Mouse (Mus musculus): ENCODE measurements around the gene Rsph3a. TPM values are rescaled to one million over a fixed set of nuclear protein-coding genes. Genes with fewer than 3 reads are reported as not detected.

Rsph3a gene
- polyA plus RNA-seq (2012), result 114 and 125 TPM in 2 replicates

GRCm38 (mm10) chr17:7945117-7946052, at the start of gene Rsph3a:
TSS of gene Rsph3a (plus strand) at chr17:7945614.

GRCm38 (mm10) chr17:7925413-7926160, 19.8 kb upstream of the Rsph3a start, which contains the start of gene Tagap:
TSS of gene Tagap (plus strand) at chr17:7926000.

Other genes with a start within 250 kb of the Rsph3a start
- 0.01 and 0.30 TPM in 2 replicates for gene Fndc1, start 118.3 kb upstream of the Rsph3a start, polyA plus RNA-seq (2012)
- 3.2 and 3.3 TPM in 2 replicates for gene Tagap, start 19.6 kb upstream of the Rsph3a start, polyA plus RNA-seq (2012)
- gene Gm49673, start 202.2 kb downstream of the Rsph3a start, polyA plus RNA-seq (2012), result not detected in 2 replicates
- gene Rnaset2a, start 202.5 kb downstream of the Rsph3a start, polyA plus RNA-seq (2012), result 80.2 and 107 TPM in 2 replicates
- 10.9 and 17.9 TPM in 2 replicates for gene Fgfr1op, start 219.9 kb downstream of the Rsph3a start, polyA plus RNA-seq (2012)

All from megakaryocyte-erythroid progenitor cell, adult 5 weeks (primary cell).